Mouse (Mus musculus): ENCODE results near the gene Slc7a5. TPM values are rescaled to one million over a fixed set of nuclear protein-coding genes. Genes with fewer than 3 reads are reported as not detected.

The Slc7a5 gene
- polyA plus RNA-seq, 1 experiment: 11.0 TPM

DNA sequence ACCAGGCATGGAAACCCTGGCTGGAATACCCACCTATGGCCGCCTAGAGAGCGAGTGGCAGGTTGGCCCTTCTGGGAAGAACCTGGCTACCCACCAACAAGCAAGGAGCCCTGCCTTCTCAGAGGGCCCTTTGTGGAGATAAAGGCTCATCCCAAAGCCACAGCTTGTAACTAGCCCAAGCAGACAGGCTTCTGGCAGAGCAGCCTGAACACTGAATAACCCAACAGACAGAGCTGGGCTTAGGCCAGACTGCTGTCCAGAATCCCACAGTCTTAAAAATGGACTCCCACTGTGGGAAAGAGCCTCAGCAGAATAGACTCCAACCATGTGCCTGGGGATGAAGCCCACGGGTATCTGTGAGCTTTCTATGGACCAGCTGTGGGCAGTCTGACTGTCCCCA lies 23.3 kb downstream of the Slc7a5 start:
- no peak for DNase-seq (ENCODE audit: low spot score)

DNA sequence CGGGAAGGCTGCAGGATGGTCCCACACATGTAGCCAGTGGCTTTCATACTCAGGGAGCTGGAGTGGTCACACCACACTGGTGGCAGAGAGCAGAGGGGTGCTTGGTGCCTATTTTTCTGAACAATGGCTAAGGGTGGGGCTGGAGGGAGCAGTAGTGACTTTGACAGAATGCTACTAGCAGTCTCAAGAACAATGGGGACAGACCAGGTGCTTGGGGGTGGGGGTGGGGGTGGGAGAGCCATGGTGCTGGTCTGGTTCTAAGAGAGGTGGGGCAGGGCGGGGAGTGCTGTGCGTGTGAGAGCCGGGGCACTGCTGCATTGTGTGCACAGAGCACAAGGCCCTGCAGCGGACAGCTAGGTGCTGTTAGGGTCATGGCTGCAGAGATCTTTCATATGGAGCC lies 25.6 kb downstream of the Slc7a5 start:
- no peak for DNase-seq (ENCODE audit: low spot score)

DNA sequence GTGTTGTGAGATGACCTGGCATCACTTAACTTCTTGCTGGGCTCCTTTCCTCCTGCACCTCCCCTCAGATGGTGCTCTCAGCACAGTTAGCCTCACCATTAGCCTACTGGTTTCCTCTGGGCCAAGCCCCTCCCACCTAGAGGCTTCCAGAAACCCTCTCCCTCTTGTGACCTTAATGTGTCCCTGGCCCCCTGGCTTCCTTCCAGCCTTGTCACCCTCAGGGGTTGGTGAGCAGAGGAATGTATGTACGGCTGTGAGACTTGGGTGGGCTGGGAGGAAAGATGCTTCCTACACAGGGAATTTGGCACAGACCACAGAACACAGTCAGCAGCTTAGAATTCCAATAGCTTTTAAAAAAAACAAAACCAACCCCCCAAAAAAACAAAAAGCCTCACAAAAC lies 26.7 kb downstream of the Slc7a5 start:
- no peak for DNase-seq (ENCODE audit: low spot score)

DNA sequence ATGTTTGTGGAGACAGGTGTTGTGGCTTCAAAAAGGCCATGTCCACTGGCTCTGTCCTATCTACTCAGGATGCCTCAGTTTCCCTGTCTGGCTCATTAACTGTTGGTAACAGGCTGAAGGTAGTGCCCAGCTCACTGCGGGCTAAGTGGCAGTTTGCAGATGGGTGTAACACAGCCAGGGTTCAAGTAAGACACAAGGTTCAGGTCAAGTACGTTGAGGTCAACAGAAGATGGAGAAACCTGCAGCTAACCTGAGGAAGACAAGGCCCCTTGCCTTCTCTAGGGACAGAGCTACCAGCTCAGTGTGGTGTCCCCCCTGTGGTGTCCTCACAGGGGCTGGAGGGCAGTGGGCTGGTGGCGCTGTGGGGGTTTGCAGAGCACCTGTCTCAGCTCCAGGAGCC lies 27.8 kb downstream of the Slc7a5 start:
- no peak for DNase-seq (ENCODE audit: low spot score)

DNA sequence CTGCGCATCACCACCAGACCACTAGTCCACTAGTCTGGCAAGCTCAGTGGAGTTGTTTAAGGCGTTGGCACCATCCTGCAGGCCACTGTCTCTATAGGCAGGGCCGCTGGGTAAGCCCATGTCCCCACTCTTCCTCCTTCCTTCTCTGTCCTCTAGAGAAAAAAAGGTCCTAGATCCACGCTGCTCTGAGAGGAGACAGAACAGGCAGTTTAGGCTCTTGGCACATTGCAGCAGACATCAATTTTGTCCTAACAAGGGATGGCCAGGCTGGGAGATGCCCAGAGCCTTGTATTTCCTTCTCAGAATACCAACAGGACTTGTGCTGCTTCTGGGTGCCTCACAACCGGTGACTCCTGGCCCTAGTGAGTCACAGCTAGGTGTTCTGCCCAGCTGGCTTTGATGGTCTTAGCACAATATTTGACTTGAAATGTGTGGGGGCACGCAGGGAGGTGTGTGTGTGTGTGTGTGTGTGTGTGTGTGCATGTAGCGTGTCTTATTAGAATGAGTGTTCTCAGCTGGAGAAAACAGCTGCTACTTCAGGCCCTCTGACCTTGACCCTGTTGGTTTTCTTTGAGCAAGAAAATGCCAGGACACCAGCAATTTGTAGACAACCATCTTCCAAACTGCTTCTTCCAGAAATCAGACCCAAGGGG lies 29.5 kb downstream of the Slc7a5 start:
- DNase-seq (ENCODE audit: low spot score): no peak

DNA sequence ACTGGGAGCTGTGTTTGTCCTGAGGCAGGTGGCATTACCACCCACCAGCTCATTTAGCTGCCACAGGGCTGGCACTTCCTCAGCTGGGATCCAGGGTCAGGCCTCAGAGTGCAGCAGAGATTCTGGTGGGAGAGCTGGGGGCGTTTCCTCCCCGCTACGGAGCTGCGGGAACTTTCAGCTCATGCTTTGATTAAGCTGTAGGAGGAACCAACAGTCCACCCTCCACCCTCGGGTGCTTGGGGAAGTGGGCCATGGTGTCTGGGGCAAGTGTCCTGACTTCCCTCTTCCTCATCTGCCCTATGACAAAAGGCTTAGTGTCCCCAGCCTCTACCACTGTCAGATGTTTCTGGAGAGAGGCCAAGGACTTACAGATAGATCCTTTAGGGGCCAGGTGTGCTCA lies 30.3 kb downstream of the Slc7a5 start:
- DNase-seq (ENCODE audit: low spot score): no peak

DNA sequence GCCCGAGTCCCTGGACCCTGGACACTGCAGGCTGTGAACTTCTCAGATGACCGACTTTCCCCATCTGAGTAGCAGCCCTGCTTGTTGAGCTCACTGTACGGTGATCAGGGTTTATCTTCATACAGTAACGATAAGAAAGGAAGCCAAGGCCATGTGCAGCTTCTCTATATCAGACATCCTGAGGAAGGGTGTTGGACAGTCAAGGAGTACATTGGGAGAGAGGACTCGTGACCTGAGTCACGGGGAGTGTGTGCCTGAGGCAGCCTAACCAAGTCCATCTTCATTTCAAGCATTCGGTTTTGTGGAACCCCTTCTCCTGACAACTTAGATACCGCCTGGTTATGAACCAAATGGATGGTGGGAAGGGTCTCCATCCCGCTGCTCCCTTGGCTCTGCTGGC lies 32.0 kb downstream of the Slc7a5 start:
- DNase-seq (ENCODE audit: low spot score): no peak

DNA sequence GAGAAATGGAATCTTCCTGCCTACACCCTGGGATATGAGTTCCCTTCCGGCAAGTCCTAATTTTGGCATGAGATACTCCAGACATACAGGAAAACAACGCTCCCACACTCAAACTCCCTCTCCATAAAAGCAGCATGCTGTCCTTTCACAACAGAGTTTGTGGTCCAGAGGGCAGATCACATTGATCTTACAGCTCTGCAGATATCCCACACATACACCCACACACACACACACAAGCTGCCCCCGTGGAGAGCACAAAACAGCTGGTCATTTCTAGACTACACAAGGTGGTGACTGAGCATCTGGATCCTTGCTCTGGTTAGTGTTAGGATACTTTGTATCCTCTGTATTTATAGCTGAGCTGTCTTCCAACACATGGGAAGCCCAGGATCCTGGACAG lies 32.4 kb downstream of the Slc7a5 start:
- DNase-seq (ENCODE audit: low spot score): no peak

DNA sequence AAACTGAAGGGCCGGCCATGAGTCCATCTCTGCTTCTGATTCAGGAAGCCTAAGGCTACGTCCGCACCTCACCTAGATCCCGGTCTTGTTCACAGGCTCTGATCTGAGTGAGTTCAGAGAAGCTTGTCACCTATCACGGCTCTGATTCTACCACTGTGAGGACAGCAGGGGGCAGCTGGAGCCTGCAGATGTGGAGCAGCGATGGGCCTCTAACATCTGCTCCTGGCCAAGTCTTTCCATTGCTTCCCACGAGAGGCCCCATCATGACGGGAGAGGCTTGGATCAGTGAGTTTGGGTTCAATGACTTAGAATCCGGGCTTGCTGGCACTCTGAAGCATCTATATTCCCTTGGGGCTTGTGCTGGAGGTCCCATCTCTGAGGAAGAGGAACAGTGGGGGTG lies 33.5 kb downstream of the Slc7a5 start:
- no peak for DNase-seq (ENCODE audit: low spot score)

DNA sequence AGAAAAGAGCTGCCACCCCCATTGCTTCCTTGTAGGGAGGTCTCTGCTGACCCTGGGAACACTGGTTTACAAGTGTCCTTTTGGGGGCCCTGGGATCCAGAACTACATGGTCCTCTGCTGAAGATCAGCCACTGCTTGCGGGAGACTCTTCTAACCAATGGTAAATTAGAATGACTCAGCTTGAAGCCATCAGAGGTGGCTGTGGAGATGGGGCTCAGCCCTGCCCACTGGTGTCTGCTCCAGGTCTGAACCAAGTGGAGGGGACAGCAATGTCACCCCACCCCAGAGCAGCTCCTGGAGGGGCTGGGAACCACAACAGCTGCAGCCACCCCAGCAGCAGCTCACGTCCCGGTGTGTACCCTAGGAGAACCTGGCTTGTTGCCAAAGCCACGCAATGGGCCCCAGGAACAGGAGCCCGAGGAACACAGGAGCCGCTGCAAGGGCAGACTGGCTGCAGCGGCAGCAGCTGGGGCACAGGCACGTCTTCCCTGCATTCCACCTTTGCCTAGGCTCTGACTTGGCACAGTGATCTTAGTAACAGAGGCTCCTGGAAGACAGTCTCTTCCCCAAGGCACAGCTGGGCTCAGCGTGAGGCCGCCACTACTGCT lies 35.6 kb downstream of the Slc7a5 start:
- DNase-seq (ENCODE audit: low spot score): no peak

DNA sequence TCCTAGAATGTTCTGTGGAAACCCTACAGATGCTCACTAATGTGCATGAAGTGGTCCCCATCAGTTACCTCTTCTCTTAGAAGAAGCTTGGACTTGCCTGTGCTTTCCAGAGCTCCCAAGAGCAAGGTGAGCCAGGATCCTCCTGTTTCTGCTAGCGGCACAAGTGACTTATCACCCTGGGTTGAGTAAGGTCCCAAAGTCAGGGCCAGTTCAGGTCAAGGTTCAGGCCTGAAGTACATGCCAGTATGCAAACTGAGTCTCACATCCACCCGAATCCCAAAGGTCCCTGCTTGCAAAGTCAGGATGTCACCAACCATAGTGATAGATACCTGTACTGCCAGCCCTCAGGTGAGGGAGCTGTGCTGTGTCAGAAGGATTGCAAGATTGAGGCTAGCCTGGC lies 37.3 kb downstream of the Slc7a5 start:
- no peak for DNase-seq (ENCODE audit: low spot score)

DNA sequence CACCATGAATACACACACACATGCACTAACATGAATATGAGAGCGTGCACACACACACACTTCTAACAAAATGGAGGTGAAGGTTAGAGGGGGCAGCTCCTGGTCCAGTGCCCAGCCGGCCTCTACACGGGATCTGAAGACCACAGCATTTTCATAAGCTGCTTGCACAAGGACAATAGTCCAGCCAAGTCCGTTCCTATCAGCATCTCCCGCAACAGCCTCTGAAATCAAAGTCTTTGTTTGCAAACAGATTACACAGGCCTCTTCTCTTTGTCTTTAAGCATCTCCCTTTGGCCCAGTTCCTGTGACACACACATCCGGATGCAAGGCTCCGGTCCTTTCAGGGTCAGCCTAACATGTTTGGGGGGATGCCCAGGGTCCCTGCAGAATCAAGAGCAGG lies 38.6 kb downstream of the Slc7a5 start:
- no peak for DNase-seq (ENCODE audit: low spot score)

DNA sequence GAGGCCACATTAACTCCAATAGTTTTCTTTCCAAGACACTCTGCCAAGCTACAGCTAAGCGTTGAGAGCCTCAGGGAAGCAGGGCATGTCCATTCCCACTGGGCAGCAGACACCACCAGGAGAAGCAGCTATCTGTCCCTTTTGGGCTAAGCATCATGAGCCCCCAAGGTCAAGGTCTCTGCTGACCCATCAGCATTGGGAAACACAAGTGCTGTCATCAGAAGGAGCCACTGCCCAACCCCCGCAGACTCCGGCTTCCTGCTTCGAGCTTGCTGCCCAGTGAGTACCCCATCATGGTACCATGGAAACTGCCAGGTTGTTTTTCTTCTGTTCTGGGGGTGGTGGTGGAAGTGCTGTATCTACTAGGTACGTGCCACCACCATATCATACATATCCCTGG lies 39.3 kb downstream of the Slc7a5 start:
- DNase-seq (ENCODE audit: low spot score): no peak

DNA sequence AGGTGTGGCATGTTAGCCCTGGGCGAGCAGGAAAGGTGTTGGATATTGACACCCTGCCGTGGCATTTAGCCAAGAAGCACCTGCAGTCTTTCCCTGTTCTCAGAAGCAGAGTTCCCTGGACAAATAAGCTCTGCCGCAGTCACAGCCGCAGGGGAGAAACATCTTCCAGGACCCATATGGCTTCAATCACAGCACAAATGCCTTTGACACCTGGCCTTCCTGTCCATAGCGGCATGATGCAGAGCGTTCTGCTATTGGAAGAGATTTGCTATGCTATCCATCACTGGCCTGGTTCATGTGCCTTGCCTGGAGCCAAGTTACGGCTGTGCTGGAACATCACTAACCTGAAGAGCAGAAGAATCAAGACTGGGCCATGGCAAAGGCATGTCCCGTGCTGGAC lies 42.1 kb downstream of the Slc7a5 start:
- no peak for DNase-seq (ENCODE audit: low spot score)

DNA sequence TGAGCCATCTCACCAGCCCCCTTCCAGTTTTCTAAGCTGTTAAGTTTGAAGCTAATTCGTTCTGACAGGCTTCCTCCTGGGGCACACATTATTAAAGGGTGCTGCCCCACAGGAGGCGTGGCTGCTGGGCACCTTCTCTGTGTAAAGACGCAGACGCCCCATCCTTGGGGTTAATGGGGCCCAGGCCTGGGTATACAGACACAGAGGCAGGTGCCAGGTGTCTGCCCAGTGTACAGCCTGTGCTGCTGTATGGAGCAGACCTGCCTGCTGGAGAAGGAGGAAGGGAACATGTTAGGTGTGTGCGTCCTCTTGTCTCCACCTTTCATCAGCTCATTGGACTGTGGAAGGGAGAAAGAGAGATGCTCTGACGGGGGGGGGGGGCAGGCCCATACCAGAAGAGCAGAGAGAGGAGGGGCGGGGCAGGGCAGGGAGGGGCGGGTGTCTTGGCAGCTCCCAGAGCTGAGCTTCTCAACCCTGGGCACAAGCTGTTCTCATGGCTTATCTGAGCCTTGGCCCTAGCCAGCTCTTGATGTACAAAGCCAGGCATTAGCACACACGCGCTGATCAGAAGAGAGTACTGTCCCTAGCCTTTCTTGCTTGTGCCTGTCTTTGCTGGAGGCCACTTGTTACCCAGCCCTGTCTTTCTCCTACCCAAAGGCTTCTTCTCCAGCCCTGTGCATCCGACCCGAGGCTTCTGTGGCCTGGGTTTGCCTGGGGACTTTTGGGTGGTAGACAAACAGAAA lies 45.5 kb downstream of the Slc7a5 start:
- no peak for DNase-seq (ENCODE audit: low spot score)

DNA sequence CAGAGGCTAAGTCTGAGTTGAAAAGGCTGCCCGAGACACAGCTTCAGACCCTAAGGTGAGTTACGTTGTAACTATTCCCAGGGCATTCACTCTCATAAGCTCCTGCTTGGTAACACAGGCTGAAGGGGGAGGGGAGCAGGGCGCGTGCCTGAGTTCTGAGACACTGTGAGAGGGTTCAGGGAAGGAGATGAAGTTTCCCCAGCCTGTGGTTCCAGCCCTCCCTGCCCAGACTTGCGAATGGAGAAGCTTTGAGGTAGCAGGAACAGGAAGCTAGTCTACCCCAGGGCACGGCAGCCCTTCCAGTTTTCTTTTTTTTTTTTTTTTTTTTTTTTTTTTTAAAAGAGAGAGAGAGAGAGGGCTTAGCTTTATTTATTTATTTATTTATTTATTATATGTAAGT lies 46.2 kb downstream of the Slc7a5 start:
- DNase-seq (ENCODE audit: low spot score): no peak

DNA sequence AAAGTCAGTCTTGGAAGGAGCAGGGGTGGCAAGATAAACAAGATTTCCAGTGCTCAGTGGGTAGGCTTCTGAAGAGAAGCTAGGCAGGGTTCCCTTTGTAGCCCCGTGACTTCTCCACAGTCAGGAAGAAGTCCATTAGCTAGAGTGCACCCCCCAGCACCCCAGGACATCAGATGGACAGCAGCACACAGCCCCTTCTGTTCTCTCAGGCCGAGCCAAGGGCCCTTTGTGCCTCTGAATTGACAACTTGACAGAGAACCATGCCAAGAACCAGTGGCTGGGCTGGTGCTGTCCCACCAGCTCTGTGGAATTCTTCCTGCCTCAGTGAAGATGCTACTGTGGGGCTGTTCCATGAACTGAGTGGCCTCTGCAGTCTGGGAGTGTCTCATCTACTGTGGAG lies 49.7 kb downstream of the Slc7a5 start:
- DNase-seq (ENCODE audit: low spot score): no peak

DNA sequence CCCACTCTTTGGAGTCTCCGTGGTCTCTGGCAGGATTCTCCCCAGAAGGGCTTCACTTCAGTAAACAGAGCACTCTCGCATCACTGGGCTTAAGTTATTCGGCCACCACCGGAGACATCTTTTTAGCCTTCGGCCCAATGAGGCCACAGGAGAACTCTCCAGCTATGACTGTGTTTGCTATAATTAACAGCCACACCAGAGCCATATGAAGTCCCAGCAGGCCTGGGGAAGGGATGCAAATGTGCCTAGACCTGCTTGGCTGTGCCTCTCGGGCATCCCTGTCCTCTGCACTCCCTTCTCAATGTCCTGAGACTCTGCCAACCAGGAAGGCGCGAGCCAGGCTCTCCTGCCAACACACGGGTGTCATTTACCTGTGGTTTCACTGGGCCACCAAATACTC lies 50.2 kb downstream of the Slc7a5 start:
- DNase-seq (ENCODE audit: low spot score): no peak

DNA sequence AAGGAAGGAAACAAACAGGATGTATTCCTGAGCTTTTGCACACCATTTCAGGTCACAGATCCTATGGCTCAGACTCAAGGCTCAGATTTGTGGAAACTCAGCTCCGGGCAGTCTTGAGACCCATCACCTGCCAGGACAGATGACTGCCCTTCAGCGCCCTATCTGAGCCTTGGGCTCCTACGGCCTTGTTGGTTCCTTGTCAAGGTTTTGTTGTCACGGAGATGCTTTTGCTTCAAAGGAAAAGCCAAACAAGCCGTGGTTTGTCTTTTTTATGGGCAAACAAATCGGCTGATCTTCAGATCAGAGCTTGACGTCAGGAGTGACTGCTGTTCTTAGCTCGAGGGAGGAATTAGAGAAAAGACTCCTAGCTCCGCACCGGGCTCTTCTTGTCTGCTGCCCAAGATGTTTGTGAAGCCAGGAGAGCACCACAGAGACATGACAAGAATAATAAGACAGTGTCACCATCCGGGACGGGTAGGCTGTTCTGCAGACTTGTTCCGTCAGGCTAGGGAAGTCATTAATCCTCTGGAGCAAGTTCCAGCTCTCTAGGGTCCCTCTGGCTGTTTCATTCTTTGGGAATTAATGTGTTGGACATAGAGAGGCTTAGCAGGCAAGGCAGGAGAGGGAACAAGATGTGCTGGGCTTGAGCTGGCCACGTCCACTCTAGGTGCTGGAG lies 51.3 kb downstream of the Slc7a5 start:
- no peak for DNase-seq (ENCODE audit: low spot score)

DNA sequence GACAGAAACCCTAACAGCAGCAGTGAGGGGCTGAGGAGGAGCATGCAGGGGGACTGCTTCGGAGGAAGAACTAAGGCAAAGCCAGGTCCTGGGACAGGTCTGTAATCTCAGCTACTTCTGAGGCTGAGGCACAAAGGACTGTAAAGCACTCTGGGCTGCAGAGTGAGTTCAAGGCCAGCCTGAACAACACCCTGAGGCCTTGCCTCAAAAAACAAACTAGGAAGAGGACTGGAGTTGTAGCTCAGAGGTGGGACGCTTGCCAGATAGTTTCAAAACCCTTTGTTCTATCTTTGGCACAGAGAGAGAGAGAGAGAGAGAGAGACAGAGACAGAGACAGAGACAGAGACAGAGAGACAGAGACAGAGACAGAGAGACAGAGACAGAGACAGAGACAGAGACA lies 53.9 kb downstream of the Slc7a5 start:
- DNase-seq (ENCODE audit: low spot score): no peak

DNA sequence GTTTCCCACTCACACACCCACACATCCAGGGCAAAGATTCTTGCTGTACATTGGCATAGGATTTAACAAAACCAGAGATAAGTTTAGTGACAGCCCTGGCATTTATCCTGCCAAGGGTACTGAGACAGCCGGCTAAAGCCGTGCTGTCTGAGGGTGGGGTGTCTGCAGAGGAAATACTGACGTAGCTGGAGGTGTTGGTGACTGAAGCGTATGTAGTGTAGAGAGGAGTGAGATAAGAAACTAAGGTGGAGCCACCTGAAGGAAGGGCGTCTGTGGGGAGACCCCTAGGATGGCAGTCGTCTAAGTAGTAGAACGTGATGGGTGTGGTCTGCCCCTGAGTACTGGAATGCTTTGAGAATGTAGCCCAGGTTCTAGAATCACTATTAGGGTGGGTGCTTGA lies 55.0 kb downstream of the Slc7a5 start:
- DNase-seq (ENCODE audit: low spot score): no peak

DNA sequence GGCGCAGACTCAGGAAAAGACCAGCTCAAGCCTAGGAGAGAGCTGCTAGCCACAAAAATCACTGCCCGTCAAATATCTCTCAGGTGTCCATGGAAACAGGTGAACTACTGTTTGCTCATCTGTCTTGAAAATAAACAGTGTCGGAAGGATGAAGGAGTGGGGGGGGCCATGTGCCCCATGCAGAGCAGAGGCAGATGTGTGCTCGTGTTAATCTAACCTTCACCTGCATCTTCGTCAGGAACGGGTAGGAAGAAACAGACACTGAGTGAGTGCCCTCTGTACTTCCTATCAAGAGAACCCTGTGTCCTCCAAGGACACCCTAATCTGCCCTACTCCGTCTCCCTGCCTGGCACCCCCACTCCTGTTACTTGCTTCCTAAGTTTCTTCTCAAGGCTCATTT lies 55.8 kb downstream of the Slc7a5 start:
- DNase-seq (ENCODE audit: low spot score): no peak
